Mouse (Mus musculus) heart, embryonic 11.5 days (tissue): Measurements from ENCODE around the gene Wdr95. TPM values are rescaled to one million over a fixed set of nuclear protein-coding genes. Genes with fewer than 3 reads are reported as not detected.

Source experiments
- ATAC-seq: fragments of 200-750 bp; cut with Nextera tagmentation; replicated peaks from 2 replicates; pipeline ENCODE4 v1.8.0; 2017; ENCODE audit warnings: moderate library complexity; ENCODE audit not compliant: insufficient number of reproducible peaks, low FRiP score, low TSS enrichment
- H3K27ac ChIP-seq: fragments of 300-500 bp; sonication (generic); 2 replicates; pipeline ENCODE4 v1.5.1; 2014; ENCODE audit warnings: mild to moderate bottlenecking, low read depth, low read length
- H3K27me3 ChIP-seq: fragments of 300-500 bp; sonication (generic); 2 replicates; pipeline ENCODE4 v1.6.1; 2014; ENCODE audit warnings: mild to moderate bottlenecking, low read length, mixed read lengths; ENCODE audit not compliant: control insufficient read depth, insufficient read depth
- H3K36me3 ChIP-seq: fragments of 300-500 bp; sonication (generic); 2 replicates; pipeline ENCODE4 v1.6.1; 2014; ENCODE audit warnings: mild to moderate bottlenecking, low read length, moderate library complexity, mixed read lengths; ENCODE audit not compliant: control insufficient read depth, insufficient read depth
- H3K4me1 ChIP-seq: fragments of 300-500 bp; sonication (generic); 2 replicates; pipeline ENCODE4 v1.6.1; 2014; ENCODE audit warnings: low read length; ENCODE audit not compliant: control insufficient read depth, insufficient read depth
- H3K4me2 ChIP-seq: fragments of 300-500 bp; sonication (generic); 2 replicates; pipeline ENCODE4 v1.6.1; 2014; ENCODE audit warnings: mild to moderate bottlenecking, moderate library complexity
- H3K4me3 ChIP-seq: fragments of 300-500 bp; sonication (generic); 2 replicates; pipeline ENCODE4 v1.5.1; 2014; ENCODE audit warnings: low read depth, low read length
- H3K9ac ChIP-seq: fragments of 300-500 bp; sonication (generic); 2 replicates; pipeline ENCODE4 v1.6.1; 2014; ENCODE audit warnings: mild to moderate bottlenecking, low read depth, low read length, moderate library complexity
- H3K9me3 ChIP-seq: fragments of 300-500 bp; sonication (generic); replicated peaks from 2 replicates; pipeline ENCODE4 v1.6.1; 2016; ENCODE audit warnings: low read length; ENCODE audit not compliant: control insufficient read depth
- WGBS: fragments of 180-500 bp; shearing (Covaris S2); extraction: QIAGEN DNeasy Blood & Tissue Kit; methylation state at CpG from one replicate; pipeline ENCODE4 v1.1.7; 2014; ENCODE audit not compliant: insufficient replicate concordance; 5-methylcytosine and 5-hydroxymethylcytosine counted together
- polyA plus RNA-seq: library from polyadenylated mRNA; unstranded; fragments of >200 nt; fragmentation: Nextera tagmentation; extraction: Ambion mirVana; gene quantifications from 2 replicates; pipeline ENCODE4 v1.2.1, GENCODE M21; 2014

The Wdr95 gene
- polyA plus RNA-seq, 1 experiment from 2014 or later: 0.09 TPM

GRCm38 (mm10) chr5:149648196-149648595, 119.7 kb downstream of the Wdr95 start:
- Histone ChIP-seq H3K4me2 (no peak overlapping the region), H3K27me3 (no peaks in the 10 kb centered on the region), H3K27ac (peak overlapping the region; percentile 42; the same call in 1 of the 2 replicates), H3K9ac (no peak overlapping the region), H3K4me1 (peaks cover 3% of the 10 kb centered on the region; the same call in 1 of the 2 replicates), H3K4me3 (no peak overlapping the region), H3K9me3 (no peaks in the 10 kb centered on the region), H3K36me3 (no peaks in the 10 kb centered on the region)
- WGBS: 56% methylated on average over 4 of the region's 4 CpGs
- no peak for ATAC-seq

- peaks cover 3% of the 10 kb centered on the region; the same call in 1 of the 2 replicates for H3K4me1 ChIP-seq
- WGBS: 38% methylated on average over 6 of the region's 6 CpGs
- no peak overlapping the region for H3K9ac ChIP-seq
- H3K27ac ChIP-seq: peak overlapping the region; percentile 81
- no peaks in the 10 kb centered on the region for H3K9me3 ChIP-seq
- ATAC-seq: peak; percentile 86
- H3K4me3 ChIP-seq: no peak overlapping the region
- H3K36me3 ChIP-seq: no peaks in the 10 kb centered on the region
- no peaks in the 10 kb centered on the region for H3K27me3 ChIP-seq
- H3K4me2 ChIP-seq: no peak overlapping the region
These were observed 120.5 kb downstream of the Wdr95 start for GRCm38 (mm10) chr5:149648895-149649406.

GRCm38 (mm10) chr5:149649499-149650178, 121.2 kb downstream of the Wdr95 start:
- no peaks in the 10 kb centered on the region for H3K27me3 ChIP-seq
- no peaks in the 10 kb centered on the region for H3K9me3 ChIP-seq
- WGBS: 74% methylated on average over 14 of the region's 14 CpGs
- peaks cover 3% of the 10 kb centered on the region; the same call in 1 of the 2 replicates for H3K4me1 ChIP-seq
- H3K9ac ChIP-seq: no peak overlapping the region
- ATAC-seq: no peak
- H3K4me2 ChIP-seq: no peak overlapping the region
- no peaks in the 10 kb centered on the region for H3K36me3 ChIP-seq
- peak overlapping the region; percentile 81 for H3K27ac ChIP-seq
- H3K4me3 ChIP-seq: no peak overlapping the region

GRCm38 (mm10) chr5:149650179-149650553, 121.7 kb downstream of the Wdr95 start:
- Histone ChIP-seq H3K9me3 (no peaks in the 10 kb centered on the region), H3K9ac (no peak overlapping the region), H3K27me3 (no peaks in the 10 kb centered on the region), H3K4me3 (no peak overlapping the region), H3K4me1 (peaks cover 3% of the 10 kb centered on the region; the same call in 1 of the 2 replicates), H3K27ac (peak overlapping the region; percentile 81; the same call in 1 of the 2 replicates), H3K36me3 (no peaks in the 10 kb centered on the region), H3K4me2 (no peak overlapping the region)
- 49% methylated on average over 4 of the region's 4 CpGs for WGBS
- no peak for ATAC-seq

GRCm38 (mm10) chr5:149655636-149656035, 127.2 kb downstream of the Wdr95 start:
- no peak overlapping the region for H3K27ac ChIP-seq
- 84% methylated on average over 9 of the region's 9 CpGs for WGBS
- no peak for ATAC-seq
- no peaks in the 10 kb centered on the region for H3K36me3 ChIP-seq
- H3K9me3 ChIP-seq: no peaks in the 10 kb centered on the region
- no peaks in the 10 kb centered on the region for H3K27me3 ChIP-seq
- H3K4me3 ChIP-seq: no peak overlapping the region
- H3K4me2 ChIP-seq: no peak overlapping the region
- no peaks in the 10 kb centered on the region for H3K4me1 ChIP-seq
- H3K9ac ChIP-seq: no peak overlapping the region

GRCm38 (mm10) chr5:149658022-149658421, 129.5 kb downstream of the Wdr95 start:
- no peak for ATAC-seq
- H3K36me3 ChIP-seq: no peaks in the 10 kb centered on the region
- no peak overlapping the region for H3K4me2 ChIP-seq
- no peak overlapping the region for H3K9ac ChIP-seq
- H3K9me3 ChIP-seq: 0 out of 2 replicates have a peak, but pooled peaks cover 2% of the 10 kb centered on the region
- no peak overlapping the region for H3K27ac ChIP-seq
- WGBS: 57% methylated on average over 3 of the region's 3 CpGs
- no peaks in the 10 kb centered on the region for H3K4me1 ChIP-seq
- no peaks in the 10 kb centered on the region for H3K27me3 ChIP-seq
- H3K4me3 ChIP-seq: no peak overlapping the region

GRCm38 (mm10) chr5:149658741-149659413, 130.4 kb downstream of the Wdr95 start:
- no peak for ATAC-seq
- WGBS: 56% methylated on average over 9 of the region's 9 CpGs
- Histone ChIP-seq H3K4me2 (no peak overlapping the region), H3K9me3 (0 out of 2 replicates have a peak, but pooled peaks cover 2% of the 10 kb centered on the region), H3K4me3 (no peak overlapping the region), H3K9ac (no peak overlapping the region), H3K36me3 (no peaks in the 10 kb centered on the region), H3K27me3 (no peaks in the 10 kb centered on the region), H3K4me1 (no peaks in the 10 kb centered on the region), H3K27ac (no peak overlapping the region)

- 53% methylated on average over 8 of the region's 9 CpGs for WGBS
- Histone ChIP-seq H3K4me2 (no peak overlapping the region), H3K36me3 (no peaks in the 10 kb centered on the region), H3K4me1 (no peaks in the 10 kb centered on the region), H3K27ac (no peak overlapping the region), H3K27me3 (no peaks in the 10 kb centered on the region), H3K9me3 (0 out of 2 replicates have a peak, but pooled peaks cover 2% of the 10 kb centered on the region), H3K4me3 (no peak overlapping the region), H3K9ac (no peak overlapping the region)
- no peak for ATAC-seq
These were observed 130.9 kb downstream of the Wdr95 start for GRCm38 (mm10) chr5:149659414-149659780.
